Mouse (Mus musculus) CH12F3 (cell line): ENCODE data around the gene Ptgdr2.

ENCODE experiments used
- in situ Hi-C: fragments of 300-500 bp; cut with MboI; formaldehyde crosslinking; loops from 2 replicates; pipeline ENCODE4 v1.14.3; 2020; ENCODE audit warnings: low sequenced_read_pairs

Ptgdr2 gene

DNA sequence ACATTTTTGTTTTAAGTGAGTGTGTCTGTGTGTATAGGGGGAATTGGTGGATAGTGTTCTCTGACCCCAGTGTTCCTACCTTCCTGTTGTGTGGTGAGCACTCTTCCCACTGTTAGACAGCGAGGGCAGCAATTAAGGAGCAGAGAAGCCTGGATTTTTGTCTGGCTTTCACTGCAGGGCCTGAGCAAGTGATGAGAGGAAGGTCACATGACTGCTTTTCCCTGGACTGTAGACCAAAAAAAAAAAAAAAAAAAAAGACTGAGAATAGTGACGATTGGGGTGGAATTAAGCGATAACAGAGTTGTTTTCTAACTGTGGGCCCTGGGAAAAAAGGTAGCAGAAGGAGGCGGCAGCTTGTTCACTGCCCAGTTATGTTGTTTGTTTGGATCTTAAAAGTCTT lies 10.3 kb upstream of the Ptgdr2 start:
- in situ Hi-C loops, result no loop called here

DNA sequence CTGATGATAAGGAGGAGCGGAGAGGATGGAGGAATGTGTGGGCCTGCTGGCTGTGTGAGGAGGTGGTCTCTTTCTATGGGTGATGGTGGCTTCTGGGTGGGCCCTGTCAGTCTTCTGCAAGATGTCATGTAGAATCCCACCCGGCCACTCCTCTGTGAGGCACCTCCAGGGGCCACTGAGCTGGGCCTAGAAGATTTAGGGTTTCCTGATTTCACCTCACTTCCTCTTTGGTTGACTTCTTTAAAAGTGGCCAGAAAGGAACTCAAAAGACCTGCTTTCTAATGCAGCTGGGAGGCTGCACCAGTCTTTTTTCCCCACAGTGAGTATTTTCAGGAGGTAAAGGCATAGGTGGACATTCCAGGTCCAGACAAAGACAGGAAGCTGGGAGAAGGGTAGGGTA lies 6.3 kb upstream of the Ptgdr2 start:
- in situ Hi-C loops, result no loop called here

DNA sequence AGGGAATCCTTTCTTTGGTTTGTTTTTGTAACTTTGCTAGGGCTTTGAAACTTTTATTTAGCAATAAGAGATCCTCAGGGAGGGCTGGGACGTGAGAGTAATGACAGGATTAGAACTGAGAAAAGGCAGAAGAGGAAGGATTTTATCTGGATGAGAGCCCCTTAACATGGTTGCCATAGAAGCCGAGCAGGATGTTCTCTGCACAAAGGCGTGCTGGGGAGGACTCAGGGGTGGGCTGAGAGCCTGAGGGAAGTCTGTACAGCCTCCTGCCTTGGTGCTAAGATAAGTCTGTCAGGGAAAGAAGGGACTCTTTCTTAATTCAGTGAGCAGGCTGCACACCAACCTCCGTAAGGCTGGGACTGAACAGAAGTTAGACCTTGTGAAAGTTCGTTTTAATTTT lies 1.9 kb upstream of the Ptgdr2 start:
- in situ Hi-C loops, result no loop called here

GRCm38 (mm10) chr19:10936077-10936476 lies 883 bp upstream of the Ptgdr2 start:
- in situ Hi-C loops, result no loop called here

GRCm38 (mm10) chr19:10938771-10939170 lies 1.8 kb downstream of the Ptgdr2 start:
- in situ Hi-C loops, result no loop called here

GRCm38 (mm10) chr19:10940097-10940800 lies 3.3 kb downstream of the Ptgdr2 start:
- in situ Hi-C loops, result no loop called here

DNA sequence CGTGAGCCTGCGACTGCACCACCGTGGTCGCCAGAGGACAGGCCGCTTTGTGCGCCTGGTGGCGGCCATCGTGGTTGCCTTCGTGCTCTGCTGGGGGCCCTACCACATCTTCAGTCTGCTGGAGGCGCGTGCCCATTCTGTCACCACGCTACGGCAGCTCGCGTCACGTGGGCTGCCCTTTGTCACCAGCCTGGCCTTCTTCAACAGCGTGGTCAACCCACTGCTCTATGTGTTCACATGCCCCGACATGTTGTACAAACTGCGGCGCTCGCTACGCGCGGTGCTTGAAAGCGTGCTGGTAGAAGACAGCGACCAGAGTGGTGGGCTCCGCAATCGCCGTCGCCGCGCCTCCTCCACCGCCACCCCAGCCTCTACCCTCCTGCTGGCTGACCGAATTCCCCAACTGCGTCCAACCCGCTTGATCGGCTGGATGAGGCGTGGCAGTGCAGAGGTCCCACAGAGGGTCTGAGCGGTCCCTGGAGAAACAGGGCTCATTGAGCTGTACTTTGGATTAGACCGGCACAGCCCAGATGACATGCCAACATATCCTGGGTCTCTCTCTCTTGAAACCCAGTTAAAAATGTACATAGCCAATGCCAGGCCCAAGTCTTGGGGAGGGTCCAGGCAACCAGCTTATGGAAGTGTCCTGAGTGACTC lies 4.0 kb downstream of the Ptgdr2 start:
- in situ Hi-C loops, result no loop called here

DNA sequence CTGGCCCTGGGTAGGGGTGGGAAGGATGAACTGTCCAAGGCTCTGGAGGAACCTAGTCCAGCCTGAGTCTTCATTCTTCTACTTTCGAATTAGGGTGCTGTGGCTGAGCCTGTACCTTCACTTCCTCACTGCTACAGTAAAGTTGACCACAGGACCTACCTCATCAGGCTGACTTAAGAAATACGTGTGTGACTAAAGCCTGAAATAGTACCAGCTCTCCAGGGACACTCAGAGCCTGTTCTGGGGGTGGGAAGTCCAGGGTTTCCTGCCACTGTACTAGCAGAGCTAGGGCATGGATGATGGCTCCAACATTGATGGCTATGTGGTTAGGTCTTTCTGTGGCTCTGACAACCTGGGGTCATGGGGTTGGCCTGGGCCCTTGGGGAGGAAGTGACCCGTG lies 7.0 kb downstream of the Ptgdr2 start:
- in situ Hi-C loops, result no loop called here

DNA sequence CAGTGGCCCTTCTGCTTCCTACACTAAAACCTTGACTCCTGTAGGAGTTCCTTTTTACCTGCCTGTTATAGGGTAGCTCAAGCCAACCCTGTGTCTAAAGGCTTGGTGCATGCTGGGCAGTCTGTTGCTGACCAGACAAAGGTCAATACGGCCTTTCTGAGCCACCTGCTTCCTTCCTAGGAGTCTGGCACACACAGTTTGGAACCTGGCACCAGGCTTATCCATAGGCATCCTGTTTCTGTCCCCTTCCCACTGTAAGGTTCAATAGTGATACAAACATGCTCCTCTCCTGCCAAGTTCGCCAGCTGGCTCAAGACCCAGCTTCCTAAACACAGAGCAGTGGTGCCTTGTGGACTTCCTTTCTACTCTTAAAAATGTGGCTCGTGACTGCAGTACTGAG lies 9.5 kb downstream of the Ptgdr2 start:
- in situ Hi-C loops, result no loop called here

DNA sequence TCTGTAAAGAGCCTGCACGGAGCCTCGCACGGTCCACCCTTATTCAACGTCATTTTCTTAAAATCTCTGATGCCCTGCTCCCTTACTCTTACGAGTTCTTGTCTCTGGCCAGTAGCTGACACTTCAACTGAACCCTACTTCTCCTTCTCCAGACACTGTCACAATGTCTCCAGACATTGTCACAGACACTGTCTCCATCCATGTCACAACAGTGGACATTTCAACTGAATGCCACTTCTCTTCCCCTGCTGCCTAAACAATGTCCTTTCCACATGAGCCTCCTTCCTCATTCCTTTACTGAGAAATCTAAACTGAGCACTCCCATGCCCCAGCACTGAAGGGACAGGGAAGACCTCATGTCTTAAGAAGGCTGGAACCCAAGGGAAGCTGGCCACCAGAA lies 10.3 kb downstream of the Ptgdr2 start:
- in situ Hi-C loops, result no loop called here

DNA sequence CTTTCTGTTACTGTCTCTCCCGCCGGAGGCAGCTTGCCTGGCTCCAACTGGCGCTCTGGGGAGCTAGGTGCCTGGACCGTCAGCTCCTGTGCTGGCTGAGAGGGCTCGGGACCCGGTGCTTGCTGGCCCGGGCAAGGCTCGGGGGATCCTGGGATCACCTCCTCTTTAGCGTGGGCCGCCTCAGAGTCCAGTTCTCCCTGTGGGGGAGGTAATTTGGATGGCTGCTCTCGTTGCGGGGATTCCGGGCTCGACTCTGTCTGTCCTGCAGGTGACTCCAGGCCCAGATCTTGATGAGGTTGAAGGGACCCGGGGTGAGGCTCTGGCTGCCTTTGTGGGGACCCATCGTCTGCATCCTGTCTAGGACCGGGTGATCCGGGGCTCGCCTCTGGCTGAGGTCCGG lies 11.5 kb downstream of the Ptgdr2 start:
- in situ Hi-C loops, result no loop called here

DNA sequence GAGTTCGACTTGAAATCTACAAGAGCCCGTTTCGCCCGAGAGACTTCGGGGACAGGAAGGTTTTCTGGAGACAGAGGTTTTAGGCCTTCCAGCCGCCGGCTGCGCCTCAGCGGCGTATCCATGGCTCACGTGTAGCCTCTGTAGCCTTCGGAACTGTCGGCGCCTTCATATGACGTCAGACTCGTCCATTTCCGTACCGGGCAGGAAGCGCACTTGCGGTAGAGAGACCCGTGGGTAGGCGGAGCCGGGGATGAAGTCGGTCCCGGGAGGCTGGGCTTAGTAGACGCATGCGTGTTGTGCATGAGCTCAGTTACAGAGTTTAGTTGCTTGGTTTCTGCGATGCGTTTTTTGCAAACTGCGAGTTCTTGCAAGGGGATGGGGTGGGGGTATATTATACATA lies 12.2 kb downstream of the Ptgdr2 start, which contains the start of gene Ccdc86:
Gene Ccdc86, minus strand, starts transcription at position 155 of the 400 bp plus-strand sequence.
- in situ Hi-C loops, result no loop called here

- in situ Hi-C loops, result no loop called here
Observed at GRCm38 (mm10) chr19:10949558-10949957, 12.6 kb downstream of the Ptgdr2 start.

DNA sequence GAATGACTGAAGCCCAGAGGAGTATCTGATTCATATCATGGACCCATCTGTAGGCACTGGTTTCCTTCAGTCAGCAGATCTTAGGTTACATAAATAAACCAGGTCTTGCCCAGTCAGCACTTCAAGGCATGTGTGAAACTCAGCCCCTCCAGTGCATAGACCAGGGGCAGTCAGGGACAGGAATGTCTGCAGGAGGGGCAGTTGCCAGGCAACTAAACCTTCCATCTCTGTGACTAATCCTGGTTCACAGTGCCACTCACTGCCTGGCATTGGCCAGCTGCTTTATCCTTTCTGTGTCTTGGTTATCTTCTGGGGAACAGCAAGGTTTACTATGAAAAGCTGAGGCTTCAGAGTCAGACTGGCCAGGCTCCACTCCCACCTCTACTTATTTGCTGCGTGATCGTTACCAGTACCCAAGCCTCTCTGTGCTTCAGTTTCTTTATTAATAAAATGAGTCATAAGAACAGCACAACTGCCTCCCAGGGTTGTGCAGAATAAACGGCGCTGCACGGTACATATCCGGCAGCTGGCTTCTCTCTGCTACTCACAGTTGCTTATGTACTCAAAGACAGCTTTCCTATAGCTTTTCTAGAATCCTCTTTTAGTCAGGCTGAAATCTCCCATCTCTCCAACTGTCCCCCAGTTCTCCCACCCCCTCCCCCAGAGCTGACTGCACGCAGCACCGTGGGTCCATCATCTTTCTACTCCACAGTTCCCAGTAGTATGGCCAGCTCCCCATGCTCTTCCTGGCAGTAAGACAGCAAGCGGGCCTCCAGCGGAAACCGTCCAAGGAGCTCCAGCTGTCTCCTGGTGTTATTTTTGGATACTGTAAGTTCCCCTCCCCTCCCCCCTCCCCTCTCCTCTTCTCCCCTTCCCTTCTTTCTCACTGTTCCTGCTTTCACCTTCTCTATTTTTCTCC lies 15.3 kb downstream of the Ptgdr2 start:
- in situ Hi-C loops, result loop anchor here (5.0 kb wide), 1 partner anchor 40 kb away; no protein-coding TSS in a partner anchor

- in situ Hi-C loops, result no loop called here
Observed at GRCm38 (mm10) chr19:10959085-10959977, 22.4 kb downstream of the Ptgdr2 start.

DNA sequence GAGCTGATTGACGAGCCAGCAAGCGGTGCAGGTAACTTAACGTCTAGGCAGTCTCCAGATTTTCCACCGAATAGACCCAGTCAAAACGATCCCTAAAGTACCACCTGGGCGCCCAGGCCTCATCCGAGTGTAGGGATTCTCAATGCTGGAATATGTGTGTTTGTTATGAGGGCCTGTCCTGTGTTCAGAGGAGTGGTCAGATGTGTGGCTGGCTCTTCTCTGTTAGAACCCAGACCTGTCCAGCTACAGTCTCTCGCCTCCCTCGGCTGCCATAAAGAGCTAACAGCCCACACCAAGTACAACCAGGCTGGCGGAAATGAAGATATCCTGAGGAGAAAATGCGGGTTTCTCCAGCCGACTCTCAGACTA lies 23.0 kb downstream of the Ptgdr2 start:
- in situ Hi-C loops, result loop anchor here (10.0 kb wide), 1 partner anchor 295 kb away; no protein-coding TSS in a partner anchor

DNA sequence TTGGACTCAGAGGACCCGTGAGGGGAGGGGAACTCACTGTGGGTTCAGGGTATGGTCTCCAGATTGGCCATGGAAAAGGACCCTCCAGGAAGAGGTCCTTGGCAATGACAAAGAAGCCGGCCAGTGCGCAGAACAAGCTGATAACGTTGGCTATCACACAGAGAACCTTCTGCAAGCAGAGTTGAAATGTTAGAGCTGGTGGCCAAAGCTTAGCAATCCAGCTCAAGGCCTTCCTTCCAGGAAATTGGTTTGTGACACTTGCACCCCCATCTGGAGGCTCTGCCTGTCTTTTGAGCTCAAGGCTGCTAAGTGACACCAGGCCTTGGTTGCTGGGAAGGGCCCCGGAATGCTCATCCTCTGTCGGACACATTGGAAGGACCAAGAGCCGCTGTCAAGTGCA lies 28.8 kb downstream of the Ptgdr2 start:
- in situ Hi-C loops, result loop anchor here (10.0 kb wide), 1 partner anchor 301 kb away; no protein-coding TSS in a partner anchor

GRCm38 (mm10) chr19:10968578-10968977 lies 31.6 kb downstream of the Ptgdr2 start:
- in situ Hi-C loops, result loop anchor here (10.0 kb wide), 1 partner anchor 304 kb away; no protein-coding TSS in a partner anchor

DNA sequence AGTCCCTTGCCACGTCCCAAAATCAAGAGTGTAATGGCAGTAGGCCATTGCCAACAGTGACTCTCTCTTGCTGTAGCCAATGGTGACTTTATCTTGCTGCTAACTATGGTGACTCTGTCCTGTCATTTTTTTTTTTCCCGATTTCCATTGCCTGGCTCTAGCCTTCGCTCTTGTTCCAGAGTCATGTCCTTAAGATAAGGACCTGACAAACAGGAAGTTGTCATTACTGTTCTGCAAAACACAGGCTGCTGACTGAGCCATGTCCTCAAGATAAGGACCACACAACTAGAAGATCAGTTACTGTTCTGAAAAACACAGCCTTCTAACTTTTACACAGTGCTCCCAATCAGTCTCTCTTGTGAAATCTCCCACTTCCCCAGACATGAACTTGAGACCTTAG lies 33.5 kb downstream of the Ptgdr2 start:
- in situ Hi-C loops, result no loop called here

- in situ Hi-C loops, result no loop called here
Observed at GRCm38 (mm10) chr19:10972660-10973059, 35.7 kb downstream of the Ptgdr2 start.
